Mouse (Mus musculus): ENCODE measurements around the gene Gli1. TPM values are rescaled to one million over a fixed set of nuclear protein-coding genes. Genes with fewer than 3 reads are reported as not detected.

Gene Gli1
- total RNA-seq, 4 experiments from 2014 or later: 0.48 to 0.99 (median 0.78) TPM

Other genes with a start within 250 kb of the Gli1 start
- 10 to 100 TPM in 2 of 4 experiments, 1 to 10 TPM in 2; 7.4 to 13.9 (median 10.8) TPM for gene Os9, start 220.8 kb downstream of the Gli1 start, total RNA-seq (2022)
- under 1 TPM; 0.29 to 0.70 (median 0.38) TPM for gene B4galnt1, start 176.7 kb downstream of the Gli1 start, total RNA-seq (2022)
- 1 to 10 TPM; 1.8 to 4.1 (median 2.7) TPM for gene Slc26a10, start 161.3 kb downstream of the Gli1 start, total RNA-seq (2022)
- 10 to 100 TPM in 1 of 4 experiments, 1 to 10 TPM in 3; 7.1 to 12.1 (median 9.0) TPM for gene Arhgef25, start 151.9 kb downstream of the Gli1 start, total RNA-seq (2022)
- 10 to 100 TPM; 22.1 to 27.1 (median 23.2) TPM for gene Dtx3, start 146.2 kb downstream of the Gli1 start, total RNA-seq (2022)
- 1 to 10 TPM; 7.6 to 8.8 (median 8.4) TPM for gene Pip4k2c, start 130.4 kb downstream of the Gli1 start, total RNA-seq (2022)
- gene Kif5a, start 78.6 kb downstream of the Gli1 start, total RNA-seq (2022): under 1 TPM; 0.22 to 0.36 (median 0.29) TPM
- 100 to 1,000 TPM in 2 of 4 experiments, 10 to 100 TPM in 2; 89.1 to 101 (median 99.3) TPM for gene Dctn2, start 75.6 kb downstream of the Gli1 start, total RNA-seq (2022)
- 10 to 100 TPM; 16.0 to 20.8 (median 17.4) TPM for gene Mbd6, start 53.0 kb downstream of the Gli1 start, total RNA-seq (2022)
- gene Mars, start 30.2 kb downstream of the Gli1 start, total RNA-seq (2022): 10 to 100 TPM; 59.2 to 76.6 (median 66.0) TPM
- 1 to 10 TPM in 1 of 4 experiments, under 1 TPM in 3; 0.39 to 1.2 (median 0.57) TPM for gene Arhgap9, start 20.0 kb downstream of the Gli1 start, total RNA-seq (2022)
- gene Inhbe, start 12.4 kb upstream of the Gli1 start, total RNA-seq (2022): not detected
- gene Inhbc, start 28.5 kb upstream of the Gli1 start, total RNA-seq (2022): not detected
- 100 to 1,000 TPM; 130 to 135 (median 131) TPM for gene R3hdm2, start 38.4 kb upstream of the Gli1 start, total RNA-seq (2022)
- 100 to 1,000 TPM; 386 to 447 (median 408) TPM for gene Stac3, start 159.7 kb upstream of the Gli1 start, total RNA-seq (2022)
- 10 to 100 TPM in 1 of 4 experiments, 1 to 10 TPM in 3; 4.6 to 11.1 (median 7.6) TPM for gene Ndufa4l2, start 173.0 kb upstream of the Gli1 start, total RNA-seq (2022)
- 10 to 100 TPM; 20.3 to 23.0 (median 22.8) TPM for gene Shmt2, start 180.5 kb upstream of the Gli1 start, total RNA-seq (2022)
- under 1 TPM in 2 of 4 experiments, not detected in 2; 0.16 to 0.27 TPM for gene Nxph4, start 192.6 kb upstream of the Gli1 start, total RNA-seq (2022)